Mouse (Mus musculus): ENCODE measurements around the gene Prkcb.

Gene Prkcb

DNA sequence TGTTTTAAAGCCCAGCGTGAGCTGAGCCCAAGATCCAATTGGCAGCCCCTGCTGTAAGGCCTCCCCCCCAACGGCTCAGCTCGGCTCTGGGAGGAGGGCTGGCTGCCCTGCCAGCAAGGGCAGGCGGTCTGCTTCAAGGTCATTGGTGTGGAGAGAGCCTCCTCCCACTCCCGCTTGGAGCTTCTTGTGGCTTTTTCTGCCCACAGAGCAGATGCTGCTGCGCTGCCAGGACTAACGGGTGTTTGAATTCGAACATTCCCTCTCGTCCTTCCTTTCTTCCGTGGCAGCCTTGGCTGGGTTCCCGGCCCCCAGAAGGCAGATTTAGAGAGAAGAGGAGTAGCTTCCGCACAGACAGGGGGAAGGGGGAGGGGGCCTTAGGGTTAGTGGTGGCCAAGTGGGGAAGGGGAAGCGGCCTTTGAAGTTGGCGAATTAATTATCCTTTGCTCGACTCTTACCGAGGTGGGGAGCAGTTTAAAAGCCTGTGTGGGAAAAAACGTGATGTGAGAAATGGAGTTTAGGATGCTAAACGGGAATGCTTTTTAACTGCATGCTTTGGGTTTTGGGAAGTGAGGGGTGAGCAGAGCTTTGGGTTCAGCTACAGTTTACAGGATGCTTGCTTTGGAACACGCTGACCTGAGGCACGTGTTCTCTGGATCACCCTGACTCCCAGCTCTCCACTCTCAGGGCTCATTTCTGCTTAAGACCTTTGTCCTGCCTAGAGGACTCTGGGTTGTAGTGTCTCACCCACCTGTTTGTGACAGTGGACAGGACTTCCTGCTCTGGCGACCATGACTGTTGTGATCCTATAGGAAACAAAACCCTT, 116.2 kb downstream of the Prkcb start:
- peak; percentile 18 for DNase-seq (ENCODE audit: low spot score)

DNA sequence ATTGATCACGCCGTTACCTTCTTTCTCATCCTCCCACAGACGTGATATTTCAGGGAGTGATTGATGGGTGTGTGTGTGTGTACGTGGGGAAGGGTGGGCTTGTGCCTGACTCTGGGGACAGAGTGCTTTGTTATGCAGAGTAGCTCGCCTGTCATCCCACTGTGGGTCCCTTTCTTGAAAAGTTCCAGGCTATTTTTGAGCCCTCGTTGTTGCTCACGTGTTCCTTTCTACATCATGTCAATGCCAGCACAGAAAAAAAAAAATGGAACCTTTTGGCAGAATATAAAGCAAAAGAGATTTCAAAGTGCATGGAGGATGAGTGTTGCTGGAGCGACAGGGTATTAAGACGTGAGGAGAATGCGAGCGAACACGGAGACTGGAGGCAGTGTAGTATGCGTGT, 118.1 kb downstream of the Prkcb start:
- DNase-seq (ENCODE audit: low spot score) = no peak

- no peak for DNase-seq (ENCODE audit: low spot score)
These were observed 121.4 kb downstream of the Prkcb start for GRCm38 (mm10) chr7:122409945-122410344.

DNA sequence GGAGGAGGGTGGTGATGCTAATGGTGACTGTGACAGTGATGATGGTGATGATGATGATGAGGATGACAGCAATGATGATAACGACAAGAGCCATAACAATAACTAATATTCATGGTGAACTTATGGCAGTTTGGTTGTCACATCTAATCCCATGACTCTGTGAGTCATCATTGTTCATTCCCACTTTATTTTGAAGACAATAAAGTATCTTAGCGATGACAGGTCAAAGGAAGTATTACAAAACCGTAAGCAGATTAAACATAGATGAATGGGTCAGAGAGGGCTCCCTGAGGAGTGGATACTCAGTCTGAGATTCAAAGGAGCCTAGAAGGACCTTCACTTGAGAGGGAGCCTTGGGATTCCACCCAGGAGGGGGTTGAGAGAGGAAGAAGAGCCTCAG, 122.3 kb downstream of the Prkcb start:
- DNase-seq (ENCODE audit: low spot score) = no peak

DNA sequence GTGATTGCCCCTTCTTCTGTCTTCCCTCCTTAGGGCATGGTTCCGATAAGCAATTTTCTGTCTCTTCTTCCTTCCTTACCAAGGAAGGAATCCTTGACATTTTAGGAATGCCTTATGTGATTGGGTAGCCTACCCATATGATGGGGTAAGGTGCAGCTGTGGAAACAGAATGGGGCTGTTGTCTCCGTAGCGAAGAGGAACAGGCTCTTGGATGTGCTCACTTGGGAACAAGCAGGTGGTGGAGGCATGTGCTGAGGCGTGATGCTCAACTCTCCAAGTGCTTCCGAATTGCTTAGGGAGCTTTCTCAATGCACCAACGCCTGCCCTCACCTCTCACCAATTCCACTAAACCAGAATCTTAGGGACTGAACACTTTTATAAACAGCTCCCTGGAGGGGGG, 124.7 kb downstream of the Prkcb start:
- DNase-seq (ENCODE audit: low spot score) = no peak

GRCm38 (mm10) chr7:122414146-122414545, 125.6 kb downstream of the Prkcb start:
- DNase-seq (ENCODE audit: low spot score) = no peak

- DNase-seq (ENCODE audit: low spot score) = no peak
These were observed 126.1 kb downstream of the Prkcb start for GRCm38 (mm10) chr7:122414608-122415007.

DNA sequence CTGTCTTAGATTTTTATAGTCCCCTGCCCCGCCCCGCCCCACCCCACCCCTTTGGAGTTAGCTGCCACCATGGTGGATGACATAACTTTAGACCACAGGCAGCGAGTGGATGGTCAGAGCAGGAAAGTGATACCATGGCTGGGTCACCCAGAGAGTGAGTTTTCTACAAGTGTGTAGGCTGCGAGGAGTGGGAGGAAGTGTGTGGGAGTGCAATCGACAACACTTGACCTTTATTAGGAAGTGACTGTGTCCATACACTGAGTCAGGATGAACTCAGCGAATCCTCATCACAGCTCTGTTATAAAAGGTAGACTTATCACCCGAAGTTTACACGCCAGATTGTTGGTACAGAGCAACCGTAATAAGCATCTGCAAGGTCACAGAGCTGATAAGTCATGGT, 126.8 kb downstream of the Prkcb start:
- DNase-seq (ENCODE audit: low spot score) = no peak

- DNase-seq (ENCODE audit: low spot score) = no peak
These were observed 127.4 kb downstream of the Prkcb start for GRCm38 (mm10) chr7:122415904-122416303.

- no peak for DNase-seq (ENCODE audit: low spot score)
These were observed 130.0 kb downstream of the Prkcb start for GRCm38 (mm10) chr7:122418551-122418950.

GRCm38 (mm10) chr7:122423816-122424215, 135.3 kb downstream of the Prkcb start:
- DNase-seq (ENCODE audit: low spot score) = no peak

- DNase-seq (ENCODE audit: low spot score) = no peak
These were observed 140.6 kb downstream of the Prkcb start for GRCm38 (mm10) chr7:122429134-122429533.

- no peak for DNase-seq (ENCODE audit: low spot score)
These were observed 143.8 kb downstream of the Prkcb start for GRCm38 (mm10) chr7:122432401-122432800.

GRCm38 (mm10) chr7:122433377-122433776, 144.8 kb downstream of the Prkcb start:
- DNase-seq (ENCODE audit: low spot score) = no peak

GRCm38 (mm10) chr7:122434941-122435340, 146.4 kb downstream of the Prkcb start:
- no peak for DNase-seq (ENCODE audit: low spot score)

- DNase-seq (ENCODE audit: low spot score) = no peak
These were observed 147.0 kb downstream of the Prkcb start for GRCm38 (mm10) chr7:122435561-122435960.

DNA sequence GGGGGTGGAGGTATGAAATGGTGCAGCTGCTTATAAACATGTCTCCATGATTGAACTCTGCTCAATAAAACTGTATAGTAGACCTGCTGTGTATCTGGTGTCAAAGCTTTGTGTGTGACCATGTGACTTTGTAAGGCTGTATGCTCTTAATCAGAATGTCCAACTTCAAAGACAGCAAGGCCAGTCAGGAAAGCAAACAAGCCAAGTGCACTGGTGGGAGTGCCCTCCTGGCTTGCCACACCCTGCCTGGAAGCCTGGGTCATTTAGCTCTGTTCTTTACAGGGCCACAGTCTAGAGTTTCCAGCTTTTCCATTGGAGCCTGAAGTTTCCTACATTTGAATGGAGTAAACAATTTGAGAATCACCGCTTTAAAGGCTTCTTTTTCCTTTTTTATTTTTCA, 148.8 kb downstream of the Prkcb start:
- DNase-seq (ENCODE audit: low spot score) = no peak

DNA sequence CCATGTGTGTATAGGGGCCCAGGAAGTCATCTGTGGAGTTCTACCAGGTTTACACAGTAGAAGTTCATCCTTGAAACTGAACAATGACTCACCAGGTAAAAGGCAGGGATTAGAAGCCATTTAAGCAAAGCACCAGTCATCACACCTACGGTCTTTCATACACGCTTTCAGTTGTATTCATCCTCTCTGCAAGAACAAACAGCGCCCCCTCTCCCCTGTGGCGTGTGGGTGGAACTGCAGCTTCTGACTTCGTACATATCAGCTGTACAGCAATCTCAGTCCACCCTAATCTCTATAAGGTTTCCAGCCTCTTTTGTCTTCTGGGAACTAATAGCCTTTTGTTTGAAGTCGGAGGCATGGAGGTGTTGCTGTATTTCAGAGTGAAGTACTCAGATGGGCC, 156.5 kb downstream of the Prkcb start:
- no peak for DNase-seq (ENCODE audit: low spot score)

- no peak for DNase-seq (ENCODE audit: low spot score)
These were observed 164.1 kb downstream of the Prkcb start for GRCm38 (mm10) chr7:122452671-122453070.

GRCm38 (mm10) chr7:122459203-122459965, 170.8 kb downstream of the Prkcb start:
- peak; percentile 88 for DNase-seq (ENCODE audit: low spot score)

GRCm38 (mm10) chr7:122460020-122460419, 171.5 kb downstream of the Prkcb start:
- DNase-seq (ENCODE audit: low spot score) = no peak

GRCm38 (mm10) chr7:122465823-122466549, 177.4 kb downstream of the Prkcb start:
- no peak for DNase-seq (ENCODE audit: low spot score)

- no peak for DNase-seq (ENCODE audit: low spot score)
These were observed 178.2 kb downstream of the Prkcb start for GRCm38 (mm10) chr7:122466722-122467121.
